Mouse (Mus musculus) heart, embryonic 15.5 days (tissue): ENCODE data around the gene Sfi1. TPM values are rescaled to one million over a fixed set of nuclear protein-coding genes. Genes with fewer than 3 reads are reported as not detected.
"Not testable (repeated sequence)": the region's sequence is repeated elsewhere in the genome, so short reads cannot be mapped to it uniquely, and the experiment has no call there.

Experiments
- ATAC-seq: fragments of 200-750 bp; cut with Nextera tagmentation; replicated peaks from 2 replicates; pipeline ENCODE4 v1.8.0; 2017; ENCODE audit warnings: low read depth, moderate TSS enrichment; ENCODE audit not compliant: insufficient number of reproducible peaks, insufficient read depth, low FRiP score
- H3K27ac ChIP-seq: fragments of 300-500 bp; sonication (generic); 2 replicates; pipeline ENCODE4 v1.5.1; 2015; ENCODE audit warnings: mild to moderate bottlenecking, inconsistent platforms
- H3K27me3 ChIP-seq: fragments of 300-500 bp; sonication (generic); 2 replicates; pipeline ENCODE4 v1.6.1; 2015; ENCODE audit warnings: inconsistent platforms
- H3K36me3 ChIP-seq: fragments of 300-500 bp; sonication (generic); 2 replicates; pipeline ENCODE4 v1.6.1; 2015; ENCODE audit warnings: mild to moderate bottlenecking, inconsistent platforms
- H3K4me1 ChIP-seq: fragments of 300-500 bp; sonication (generic); replicated peaks from 2 replicates; pipeline ENCODE4 v1.6.1; 2015; ENCODE audit warnings: inconsistent platforms
- H3K4me2 ChIP-seq: fragments of 300-500 bp; sonication (generic); 2 replicates; pipeline ENCODE4 v1.6.1; 2015; ENCODE audit warnings: inconsistent platforms, mild to moderate bottlenecking, moderate library complexity
- H3K4me3 ChIP-seq: fragments of 300-500 bp; sonication (generic); 2 replicates; pipeline ENCODE4 v1.5.1; 2015; ENCODE audit warnings: mild to moderate bottlenecking, inconsistent platforms
- H3K9ac ChIP-seq: fragments of 300-500 bp; sonication (generic); 2 replicates; pipeline ENCODE4 v1.6.1; 2015; ENCODE audit warnings: mild to moderate bottlenecking, inconsistent platforms
- H3K9me3 ChIP-seq: fragments of 300-500 bp; sonication (generic); replicated peaks from 2 replicates; pipeline ENCODE4 v1.6.1; 2016; ENCODE audit warnings: inconsistent platforms
- WGBS: fragments of 180-500 bp; shearing (Covaris S2); methylation state at CpG from one replicate; pipeline ENCODE4 v1.1.7; 2015; ENCODE audit warnings: mixed read lengths; 5-methylcytosine and 5-hydroxymethylcytosine counted together
- polyA plus RNA-seq: library from polyadenylated mRNA; unstranded; fragments of >200 nt; fragmentation: Nextera tagmentation; extraction: Ambion mirVana; gene quantifications from 2 replicates; pipeline ENCODE4 v1.2.1, GENCODE M21; 2015

Gene Sfi1
- polyA plus RNA-seq, 1 experiment from 2014 or later = 10.9 TPM

DNA sequence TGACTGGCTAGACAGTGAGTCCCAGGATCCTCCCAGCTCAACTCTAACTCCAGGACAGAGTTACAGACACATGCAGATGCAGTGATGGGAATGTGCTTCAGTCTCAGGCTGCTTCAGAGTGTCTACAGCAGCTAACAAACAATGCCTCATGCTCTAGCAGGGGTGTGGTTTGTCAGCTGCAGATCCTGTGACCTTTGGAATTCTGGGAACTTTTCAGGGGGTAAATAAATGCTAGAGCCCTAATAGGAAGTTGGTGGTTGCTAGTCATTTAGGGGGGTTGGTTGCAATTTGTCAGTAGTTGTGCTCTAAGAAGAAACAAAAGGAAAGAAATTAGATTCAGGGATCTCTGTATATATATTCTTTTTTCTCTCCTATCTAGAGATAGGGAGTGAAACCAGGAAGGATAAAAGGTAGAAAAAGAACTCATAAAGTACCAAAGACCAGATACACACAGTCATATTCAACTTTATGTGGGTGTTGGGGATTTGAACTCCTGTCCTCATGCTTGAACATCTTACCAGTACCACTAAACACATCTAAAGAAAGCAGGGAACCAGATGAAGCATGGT, 52.2 kb downstream of the Sfi1 start:
- H3K4me3 ChIP-seq, H3K4me2 ChIP-seq, H3K36me3 ChIP-seq, H3K4me1 ChIP-seq, H3K27ac ChIP-seq, H3K27me3 ChIP-seq, H3K9ac ChIP-seq, ATAC-seq: not testable (repeated sequence)
- peaks cover 14% of the 10 kb centered on the region for H3K9me3 ChIP-seq

DNA sequence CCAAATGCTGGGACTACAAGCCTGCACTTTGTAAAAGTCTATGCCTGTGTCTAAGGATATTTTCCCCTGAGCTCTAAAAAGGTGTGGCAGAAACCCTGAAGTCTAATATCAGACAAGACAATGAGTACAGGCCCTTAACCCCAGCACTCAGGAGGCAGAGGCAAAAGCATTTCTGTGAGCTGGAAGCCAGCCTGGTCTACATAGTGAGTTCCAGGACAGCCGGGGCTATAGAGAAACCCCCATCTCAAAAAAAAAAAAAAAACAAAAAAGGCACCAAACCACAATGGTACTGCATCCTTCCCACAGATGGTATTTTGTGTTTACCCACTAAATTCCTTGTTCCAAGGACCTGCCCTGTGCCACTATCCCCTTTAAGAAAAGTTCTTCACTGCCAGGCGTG, 54.9 kb downstream of the Sfi1 start:
- H3K9me3 ChIP-seq = peaks cover 17% of the 10 kb centered on the region
- not testable (repeated sequence) for H3K27me3 ChIP-seq, H3K36me3 ChIP-seq, H3K4me2 ChIP-seq, H3K27ac ChIP-seq, H3K4me3 ChIP-seq, ATAC-seq, H3K9ac ChIP-seq, H3K4me1 ChIP-seq
- 78% methylated on average over 2 of the region's 2 CpGs for WGBS

DNA sequence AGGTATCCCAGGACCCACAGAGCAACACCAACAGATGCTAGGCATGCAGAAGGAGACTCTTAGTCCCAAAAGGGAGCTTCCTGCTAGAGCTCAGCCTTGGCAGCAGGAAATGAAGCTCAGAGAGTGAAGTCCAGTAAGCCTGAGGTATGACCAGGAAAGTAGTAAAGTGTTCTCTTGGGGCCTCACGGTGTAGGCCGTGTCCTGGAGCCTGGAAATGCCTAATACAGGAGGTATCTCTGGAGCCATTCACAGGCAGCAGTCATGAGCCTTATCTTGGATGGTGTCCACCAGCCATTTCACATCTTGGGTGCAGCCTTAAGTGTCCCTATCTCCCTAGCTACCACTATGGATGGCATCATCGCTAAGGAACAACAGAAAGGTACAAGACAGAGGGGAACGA, 56.0 kb downstream of the Sfi1 start:
- not testable (repeated sequence) for H3K27me3 ChIP-seq, H3K9ac ChIP-seq, H3K27ac ChIP-seq, H3K4me1 ChIP-seq, H3K36me3 ChIP-seq, H3K4me3 ChIP-seq, H3K4me2 ChIP-seq
- ATAC-seq = peak; percentile 9; the same call in 1 of the 2 replicates
- 83% methylated on average over 4 of the region's 4 CpGs for WGBS
- H3K9me3 ChIP-seq = peaks cover 14% of the 10 kb centered on the region

DNA sequence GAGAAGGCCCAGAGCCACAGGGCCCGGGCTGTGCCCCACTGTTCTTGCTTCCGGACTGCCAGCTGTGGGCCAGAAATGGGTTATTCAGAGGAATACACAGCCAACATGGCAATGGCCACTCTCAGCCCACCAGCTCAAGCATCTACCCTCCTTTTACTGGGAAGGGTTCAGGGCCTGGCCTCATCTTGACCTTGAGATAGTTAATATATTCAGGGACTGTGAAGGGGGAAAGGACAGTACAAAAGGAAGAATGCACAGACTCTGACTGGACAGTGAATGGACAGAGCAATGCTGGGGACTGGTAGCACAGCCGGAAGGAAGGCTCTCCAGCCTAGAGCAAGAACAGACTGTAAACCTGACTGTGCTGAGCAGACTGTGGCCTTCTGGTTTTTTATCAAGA, 57.3 kb downstream of the Sfi1 start:
- peaks cover 17% of the 10 kb centered on the region for H3K9me3 ChIP-seq
- 91% methylated on average over 3 of the region's 3 CpGs for WGBS
- not testable (repeated sequence) for H3K9ac ChIP-seq, ATAC-seq, H3K4me2 ChIP-seq, H3K27me3 ChIP-seq, H3K4me1 ChIP-seq, H3K27ac ChIP-seq, H3K4me3 ChIP-seq, H3K36me3 ChIP-seq

DNA sequence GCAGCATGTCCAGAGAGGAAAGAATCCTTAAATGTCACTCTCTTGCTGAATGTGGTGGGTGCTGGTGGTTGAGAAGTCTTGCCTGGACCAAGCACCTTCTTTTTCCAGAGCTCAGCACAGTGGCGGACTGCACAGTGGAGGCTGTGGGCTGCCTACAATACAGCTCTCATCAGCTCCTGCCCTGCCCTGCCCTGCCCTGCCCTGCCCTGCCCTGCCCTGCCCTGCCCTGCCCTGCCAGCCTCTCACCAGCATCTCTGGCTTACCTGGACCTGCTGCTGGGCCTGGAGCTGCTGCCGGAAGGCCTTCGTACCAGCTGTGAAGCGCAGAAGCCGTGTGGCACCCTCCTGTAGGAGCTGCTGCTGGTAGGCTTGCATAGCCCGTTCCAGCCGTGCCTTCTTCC, 57.9 kb downstream of the Sfi1 start:
- H3K4me1 ChIP-seq, ATAC-seq, H3K4me2 ChIP-seq, H3K36me3 ChIP-seq, H3K27me3 ChIP-seq, H3K9ac ChIP-seq, H3K4me3 ChIP-seq, H3K27ac ChIP-seq: not testable (repeated sequence)
- H3K9me3 ChIP-seq = peaks cover 17% of the 10 kb centered on the region
- 88% methylated on average over 5 of the region's 7 CpGs for WGBS

DNA sequence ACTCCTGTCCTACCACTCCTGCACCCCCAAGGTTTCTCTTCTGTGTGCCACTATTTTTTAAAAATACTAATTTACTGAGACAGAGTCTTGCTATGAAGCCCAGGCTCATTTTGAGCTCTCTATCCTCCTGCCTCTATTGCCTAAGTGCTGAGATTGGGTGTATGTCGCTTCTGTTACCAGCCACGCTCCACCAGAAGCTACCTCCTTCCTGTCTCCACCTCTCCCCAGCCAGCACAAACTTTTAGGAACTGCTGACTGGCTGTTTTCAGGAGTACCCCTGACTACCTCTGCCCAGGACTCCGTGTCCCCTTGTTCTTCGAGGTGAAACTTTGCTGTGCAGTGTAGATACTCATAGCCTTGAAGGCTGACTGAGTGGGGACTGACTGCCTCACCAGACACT, 59.9 kb downstream of the Sfi1 start:
- H3K36me3 ChIP-seq, H3K4me2 ChIP-seq, H3K4me1 ChIP-seq, H3K27ac ChIP-seq, H3K4me3 ChIP-seq, H3K9ac ChIP-seq, H3K27me3 ChIP-seq: not testable (repeated sequence)
- H3K9me3 ChIP-seq = peaks cover 10% of the 10 kb centered on the region
- WGBS = 60% methylated on average over 1 of the region's 4 CpGs
- ATAC-seq = peak; percentile 5

DNA sequence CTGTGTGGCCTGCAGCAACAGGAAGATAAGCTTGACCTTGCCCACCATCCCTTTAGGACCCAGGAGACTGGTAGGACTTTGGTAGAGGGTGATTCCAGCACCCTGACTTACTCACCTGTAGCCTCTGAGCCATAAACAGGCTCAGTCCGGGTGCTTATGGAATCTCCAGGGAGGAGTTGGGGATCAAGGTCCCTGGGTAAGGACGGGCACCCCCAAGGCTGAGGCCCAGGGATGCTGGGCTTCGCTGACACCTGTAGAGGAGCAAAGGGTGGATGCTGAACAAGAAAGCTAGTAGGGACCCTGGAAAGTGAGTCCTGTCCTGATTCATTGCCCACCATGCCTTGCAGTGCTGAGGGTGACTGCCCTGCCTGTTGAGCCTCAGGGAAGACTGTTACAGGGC, 60.3 kb downstream of the Sfi1 start:
- H3K36me3 ChIP-seq, H3K4me2 ChIP-seq, H3K9me3 ChIP-seq, H3K27me3 ChIP-seq, H3K4me1 ChIP-seq, H3K4me3 ChIP-seq, H3K27ac ChIP-seq, H3K9ac ChIP-seq: not testable (repeated sequence)
- peak; percentile 1; the same call in 1 of the 2 replicates for ATAC-seq
- 76% methylated on average over 3 of the region's 3 CpGs for WGBS

DNA sequence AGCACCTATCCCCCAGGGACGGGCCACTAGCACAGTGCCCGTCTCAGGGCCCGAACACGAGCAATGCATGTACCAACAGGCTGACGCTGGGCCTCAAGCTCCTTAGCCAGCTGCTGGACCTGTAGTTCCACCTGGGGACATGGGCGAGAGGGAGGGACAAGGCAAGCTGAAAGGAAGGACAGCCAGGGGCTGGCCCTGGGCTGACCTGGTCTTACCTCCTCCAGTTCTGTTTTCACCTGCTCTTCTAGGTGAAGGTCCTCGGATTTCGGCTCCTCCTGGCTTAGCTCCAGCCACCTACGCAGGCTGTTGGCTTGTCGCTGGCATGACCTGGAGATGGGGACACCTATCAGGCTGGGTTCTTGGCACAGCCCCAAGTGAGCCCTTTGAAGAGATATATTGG, 61.3 kb downstream of the Sfi1 start:
- H3K4me2 ChIP-seq = not testable (repeated sequence)

DNA sequence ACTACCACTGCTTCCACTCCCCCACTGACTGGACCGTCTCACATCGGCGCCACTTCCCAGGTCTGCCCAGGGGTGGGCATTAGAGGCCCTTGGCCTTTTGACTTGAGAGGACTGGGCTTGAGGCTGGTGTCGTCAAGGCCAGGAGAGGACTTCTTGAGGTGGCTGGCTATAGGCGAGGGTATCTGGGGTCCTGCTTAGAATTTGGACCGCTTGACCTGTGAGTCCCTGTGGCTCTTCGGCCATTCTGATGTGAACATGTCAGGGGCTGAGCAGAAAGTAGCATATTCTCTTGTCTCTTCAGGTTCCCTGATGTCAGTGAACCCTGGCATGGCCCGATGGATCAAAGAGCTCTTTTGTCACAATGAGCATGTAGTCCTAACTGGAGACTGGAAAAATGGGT, 63.4 kb downstream of the Sfi1 start:
- not testable (repeated sequence) for H3K9ac ChIP-seq, H3K4me1 ChIP-seq, H3K4me2 ChIP-seq, H3K27me3 ChIP-seq, ATAC-seq, H3K9me3 ChIP-seq, H3K27ac ChIP-seq, H3K4me3 ChIP-seq, H3K36me3 ChIP-seq
- WGBS = 90% methylated on average over 8 of the region's 8 CpGs

More for the DNA sequence above, 61.3 kb downstream of the Sfi1 start:
- H3K9me3 ChIP-seq, H3K4me1 ChIP-seq, H3K4me3 ChIP-seq, H3K9ac ChIP-seq, H3K27ac ChIP-seq, H3K36me3 ChIP-seq, H3K27me3 ChIP-seq: not testable (repeated sequence)
- WGBS = 79% methylated on average over 10 of the region's 10 CpGs
- peak; percentile 28 for ATAC-seq

DNA sequence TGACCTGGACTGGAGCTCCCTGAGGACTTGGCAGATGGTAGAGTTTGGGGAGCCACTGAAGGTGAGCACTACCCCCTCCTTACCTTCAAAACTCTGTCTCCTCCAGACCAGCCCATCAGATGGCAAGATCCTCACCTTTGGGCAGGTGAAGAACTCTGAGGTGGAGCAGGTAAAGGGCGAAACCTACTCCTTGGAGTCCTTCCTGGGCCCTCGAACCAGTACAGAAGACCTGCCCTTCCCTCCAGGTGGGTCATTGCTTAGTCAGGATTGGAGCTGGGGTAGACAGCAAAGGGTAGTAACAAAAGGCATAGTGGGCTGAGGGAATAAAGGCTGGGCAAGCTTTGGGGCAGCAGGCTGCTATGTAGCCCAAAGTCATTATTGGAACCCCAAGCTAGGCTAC, 64.0 kb downstream of the Sfi1 start:
- not testable (repeated sequence) for H3K9ac ChIP-seq, H3K27ac ChIP-seq, H3K4me2 ChIP-seq, H3K4me1 ChIP-seq, H3K27me3 ChIP-seq, H3K4me3 ChIP-seq, ATAC-seq, H3K36me3 ChIP-seq, H3K9me3 ChIP-seq
- whole genome bisulfite sequencing = 86% methylated on average over 2 of the region's 2 CpGs

DNA sequence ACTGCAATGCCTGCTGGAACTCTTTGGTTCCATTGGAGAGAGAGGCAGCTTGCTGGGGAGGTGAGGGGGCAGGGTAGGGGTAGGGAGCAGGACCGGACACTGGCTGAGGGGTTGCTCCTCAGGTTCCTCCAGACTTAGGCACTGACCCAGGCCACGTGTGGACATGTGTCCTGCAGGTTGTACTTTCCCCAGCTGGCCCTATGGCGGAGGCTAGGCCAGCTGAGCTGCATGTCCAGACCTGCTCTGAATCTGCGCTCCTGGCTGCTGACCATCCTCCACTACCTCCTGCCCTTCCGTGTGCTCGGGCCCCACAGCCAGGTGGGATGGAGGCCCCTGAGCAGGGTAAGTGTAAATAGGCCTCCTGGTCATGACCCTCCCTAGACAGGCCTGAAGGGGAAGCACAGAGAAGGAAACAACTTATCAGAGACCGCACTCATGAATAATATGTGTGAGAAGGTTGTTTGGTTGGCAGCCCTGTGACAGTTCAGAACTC, 65.9 kb downstream of the Sfi1 start:
- ATAC-seq = peak; percentile 38
- not testable (repeated sequence) for H3K9me3 ChIP-seq, H3K36me3 ChIP-seq, H3K4me2 ChIP-seq, H3K27ac ChIP-seq, H3K9ac ChIP-seq, H3K27me3 ChIP-seq, H3K4me1 ChIP-seq, H3K4me3 ChIP-seq
- WGBS = 90% methylated on average over 5 of the region's 7 CpGs

DNA sequence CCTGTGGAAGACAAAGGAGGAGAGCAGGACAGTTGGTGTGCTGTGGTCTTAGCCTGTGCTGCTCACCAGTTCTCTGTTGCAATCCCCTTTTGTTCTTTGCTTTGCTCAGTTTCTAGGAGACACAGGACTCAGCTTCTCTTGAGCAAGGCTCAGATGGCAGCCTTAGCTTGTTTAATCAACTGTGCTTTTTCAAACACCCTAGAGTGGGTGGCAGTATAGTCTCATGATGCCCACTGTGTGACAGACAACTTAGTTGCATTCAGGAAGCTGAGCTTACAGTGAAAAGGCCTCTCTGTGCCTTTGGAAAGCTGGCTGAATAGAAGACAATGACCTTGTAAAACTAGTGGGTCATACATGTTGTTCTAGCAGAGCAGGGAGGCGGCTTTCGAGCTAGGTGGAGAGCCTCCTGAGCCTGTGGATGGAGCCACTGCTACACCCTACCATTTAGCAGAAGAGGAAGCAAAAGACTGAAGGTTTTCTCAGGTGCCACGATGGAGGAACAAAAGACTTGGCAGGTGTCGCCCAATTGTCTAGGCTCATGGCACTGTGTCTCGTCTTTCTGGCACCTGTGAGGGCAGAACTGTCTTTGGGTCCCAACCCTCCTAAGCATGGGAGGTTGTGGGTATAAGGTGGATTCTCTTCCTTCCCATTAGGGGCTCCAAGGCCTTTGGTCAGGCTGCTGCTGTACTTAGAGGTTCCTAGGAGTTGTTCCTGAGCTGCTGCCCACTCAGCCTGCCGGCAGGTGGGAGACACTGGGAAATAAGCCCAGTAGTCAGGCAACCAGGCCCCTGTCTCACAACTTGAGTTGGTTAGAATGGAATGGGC, 66.6 kb downstream of the Sfi1 start:
- H3K9me3 ChIP-seq, H3K36me3 ChIP-seq, H3K27me3 ChIP-seq, H3K27ac ChIP-seq, H3K9ac ChIP-seq, H3K4me2 ChIP-seq, H3K4me3 ChIP-seq, H3K4me1 ChIP-seq: not testable (repeated sequence)
- peak; percentile 20 for ATAC-seq
- 67% methylated on average over 6 of the region's 6 CpGs for WGBS
